Mouse (Mus musculus) lung, adult 18-20 months (tissue): ENCODE measurements around the gene Phactr2.
"Not testable (repeated sequence)": the region's sequence is repeated elsewhere in the genome, so short reads cannot be mapped to it uniquely, and the experiment has no call there.

Source experiments
- DNase-seq, 2 experiments: peaks; one replicate each; pipeline ENCODE4 v3.0.0; 2022; ENCODE audit warnings: mixed read lengths in 2 of 2

Gene Phactr2

DNA sequence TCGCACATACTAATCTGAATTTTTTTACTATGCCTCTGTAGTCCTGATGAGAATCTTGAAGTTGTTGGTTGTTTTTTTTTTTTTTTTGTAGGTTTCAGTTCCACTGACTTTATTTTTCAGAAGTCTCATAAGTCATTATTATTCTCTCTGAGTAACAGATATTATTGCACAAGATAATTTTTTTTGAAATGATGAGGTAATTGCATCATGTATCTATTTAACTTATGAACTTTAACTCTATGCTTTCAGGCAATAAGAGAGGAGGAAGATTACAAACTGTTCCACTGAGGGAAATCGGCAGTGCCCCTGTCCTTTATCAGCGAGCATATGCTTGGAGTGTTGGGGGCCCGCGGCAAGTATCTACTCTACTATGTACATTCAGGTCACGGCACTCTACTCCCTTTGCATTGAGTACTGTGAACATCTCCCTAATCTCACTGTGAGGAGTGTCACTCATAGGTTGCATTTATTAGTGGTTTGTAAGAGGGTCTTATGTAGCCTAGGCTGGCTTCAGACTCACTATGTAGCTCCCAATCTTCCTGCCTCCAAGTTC lies 272.4 kb downstream of the Phactr2 start:
- DNase-seq, result no peak

DNA sequence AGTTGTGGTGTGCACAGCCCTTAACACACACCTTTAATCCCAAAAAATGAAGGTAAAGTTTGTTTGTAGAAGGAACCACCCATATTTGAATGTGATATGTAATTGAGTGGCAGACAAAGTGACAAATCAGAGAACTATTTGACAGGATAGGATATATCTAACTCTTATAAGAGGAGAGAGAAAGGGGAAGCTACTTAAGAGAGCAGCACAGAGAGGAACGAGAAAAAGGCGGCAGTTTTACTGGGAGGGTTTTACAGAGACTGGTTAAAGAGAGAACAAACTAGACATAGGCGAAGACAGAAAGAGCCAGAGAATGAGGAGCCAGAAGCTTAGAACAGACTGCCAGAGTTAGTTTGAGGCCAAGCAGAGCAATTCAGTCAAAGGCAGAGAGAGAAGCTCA lies 273.4 kb downstream of the Phactr2 start:
- no peak for DNase-seq

DNA sequence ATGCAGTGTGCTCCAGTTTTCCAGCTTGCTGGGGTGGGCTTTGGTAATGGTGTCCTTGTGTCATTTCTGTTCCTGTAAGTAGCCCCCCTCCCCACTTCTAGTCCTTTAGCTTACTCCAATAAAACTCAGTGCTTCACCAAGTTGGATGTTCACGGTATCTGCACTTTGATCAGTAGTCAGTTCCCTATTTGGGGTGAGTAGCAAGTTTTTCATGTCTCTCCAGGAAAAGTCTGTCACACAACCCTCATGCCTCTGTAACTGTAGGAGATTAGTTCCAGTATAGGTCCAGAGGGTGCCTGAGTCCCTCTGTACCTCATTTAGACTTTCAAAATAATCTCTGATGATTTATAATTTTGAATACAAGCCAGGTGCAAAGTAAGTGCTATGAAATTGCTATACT lies 275.0 kb downstream of the Phactr2 start:
- DNase-seq, result no peak

DNA sequence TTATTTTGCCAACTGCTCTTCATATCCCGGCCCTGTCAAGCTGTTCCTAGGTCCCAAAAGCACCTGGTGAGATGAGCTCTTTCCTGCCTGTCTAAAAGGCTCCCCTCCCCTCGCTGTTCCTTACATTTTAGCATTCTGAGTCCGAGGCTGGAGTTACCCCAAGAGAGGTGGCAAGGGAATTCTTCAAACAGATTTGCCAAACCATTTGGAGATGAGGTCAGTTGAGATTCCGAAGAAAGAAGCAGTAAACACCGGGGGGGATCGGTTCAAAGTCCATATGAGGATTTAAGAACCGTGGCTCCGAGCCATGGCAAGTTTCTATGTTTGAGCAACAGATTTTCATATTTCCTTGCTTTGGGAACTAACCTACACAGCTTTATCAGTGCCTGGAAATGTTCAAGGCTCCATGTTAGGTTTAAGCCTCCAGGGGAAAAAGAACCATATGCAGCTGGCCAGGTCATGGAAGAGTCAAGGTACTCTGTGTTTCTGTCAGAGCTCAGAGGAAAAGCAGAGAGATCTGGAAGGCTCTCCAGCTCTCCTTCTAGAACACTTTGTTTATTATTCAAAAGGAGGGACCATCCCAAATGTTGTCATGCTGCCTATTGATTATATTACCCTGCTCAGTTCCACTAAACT lies 277.2 kb downstream of the Phactr2 start:
- DNase-seq, result no peak

DNA sequence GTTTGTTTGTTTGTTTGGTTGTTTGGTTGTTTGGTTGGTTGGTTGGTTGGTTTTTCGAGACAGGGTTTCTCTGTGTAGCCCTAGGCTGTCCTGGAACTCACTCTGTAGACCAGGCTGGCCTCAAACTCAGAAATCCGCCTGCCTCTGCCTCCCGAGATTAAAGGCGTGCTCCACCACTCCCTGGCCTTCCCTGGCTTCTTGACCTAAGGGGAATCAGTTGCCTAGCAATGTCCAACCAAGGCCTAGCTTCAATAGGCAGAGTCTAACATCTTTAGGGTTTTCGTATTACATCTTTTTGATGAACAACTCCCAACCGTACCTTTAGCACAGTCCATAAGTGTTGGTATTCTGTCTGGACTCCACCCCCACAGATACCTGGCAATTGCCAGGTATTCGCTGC lies 280.7 kb downstream of the Phactr2 start:
- not testable (repeated sequence) for DNase-seq

DNA sequence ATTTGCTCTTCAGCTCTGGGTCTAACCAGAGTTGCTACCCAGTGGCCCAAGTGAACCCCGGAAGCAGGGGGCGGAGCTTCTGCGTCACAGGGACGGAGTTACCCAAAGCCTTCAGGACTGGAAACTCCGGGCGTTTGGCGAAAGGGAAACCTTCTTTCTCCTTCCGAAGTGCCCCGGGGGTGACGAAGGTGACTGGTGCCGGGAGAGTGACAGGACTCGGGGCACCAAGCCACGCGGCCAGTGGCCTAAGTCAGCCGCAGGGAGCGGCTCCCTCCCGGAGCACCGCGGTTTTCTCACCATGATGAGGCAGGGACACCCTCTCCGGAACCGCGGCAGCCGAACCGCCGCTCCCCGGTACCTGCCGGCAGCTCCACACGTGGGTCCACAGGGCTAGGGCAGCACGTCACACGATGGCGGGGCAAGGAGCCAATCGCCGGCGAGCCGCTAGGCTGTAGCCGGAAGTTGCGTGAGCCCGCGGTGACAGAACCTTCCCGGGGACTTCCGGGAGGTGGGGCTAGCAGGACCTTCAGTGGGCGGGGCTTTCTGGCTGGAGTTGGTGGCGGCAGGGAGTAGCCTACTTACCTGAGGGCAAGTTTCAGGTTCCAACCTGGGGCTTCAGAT lies 281.4 kb downstream of the Phactr2 start, which contains the start of gene Ltv1:
Gene Ltv1, minus strand, starts transcription at position 438 of the 621 bp plus-strand sequence.
- DNase-seq, result peak; percentile 97 to 98

DNA sequence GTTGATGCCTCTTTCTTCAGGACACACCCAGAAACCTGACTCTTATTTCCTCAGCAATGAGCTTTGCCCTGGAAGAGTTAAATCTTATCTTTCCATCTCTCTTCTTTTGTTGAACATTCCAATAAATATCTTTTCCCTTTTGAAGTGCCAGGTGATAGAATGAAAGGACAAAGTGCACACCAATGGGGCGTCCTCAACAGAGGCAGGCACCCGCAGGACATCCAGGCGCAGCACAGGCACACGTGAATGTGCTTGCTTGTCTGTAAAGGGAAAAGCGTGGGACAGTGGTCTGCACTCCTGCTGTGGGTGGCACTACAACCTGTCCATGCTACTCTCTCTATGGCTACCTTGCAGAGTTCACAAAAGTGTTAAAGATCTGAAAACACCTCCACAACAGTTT lies 284.3 kb downstream of the Phactr2 start:
- no peak for DNase-seq

DNA sequence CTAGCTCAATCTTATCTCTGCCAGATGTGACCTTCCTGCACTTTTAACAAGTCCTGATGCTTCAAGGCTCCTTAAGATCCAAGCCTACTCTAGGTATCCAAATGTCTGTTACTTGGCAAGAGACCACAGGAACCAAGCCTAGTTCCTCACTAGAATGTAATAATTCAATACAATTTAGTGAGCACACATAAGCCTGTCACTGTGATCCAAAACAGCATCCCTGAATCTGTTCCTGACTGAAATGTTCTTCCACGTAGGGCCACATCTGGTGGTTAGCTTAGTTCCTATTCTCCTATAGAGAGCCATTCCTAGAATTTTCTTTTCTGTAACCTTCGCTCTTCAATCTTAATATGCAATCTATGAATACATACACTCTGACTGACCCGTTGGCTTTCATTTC lies 287.5 kb downstream of the Phactr2 start:
- DNase-seq, result no peak

DNA sequence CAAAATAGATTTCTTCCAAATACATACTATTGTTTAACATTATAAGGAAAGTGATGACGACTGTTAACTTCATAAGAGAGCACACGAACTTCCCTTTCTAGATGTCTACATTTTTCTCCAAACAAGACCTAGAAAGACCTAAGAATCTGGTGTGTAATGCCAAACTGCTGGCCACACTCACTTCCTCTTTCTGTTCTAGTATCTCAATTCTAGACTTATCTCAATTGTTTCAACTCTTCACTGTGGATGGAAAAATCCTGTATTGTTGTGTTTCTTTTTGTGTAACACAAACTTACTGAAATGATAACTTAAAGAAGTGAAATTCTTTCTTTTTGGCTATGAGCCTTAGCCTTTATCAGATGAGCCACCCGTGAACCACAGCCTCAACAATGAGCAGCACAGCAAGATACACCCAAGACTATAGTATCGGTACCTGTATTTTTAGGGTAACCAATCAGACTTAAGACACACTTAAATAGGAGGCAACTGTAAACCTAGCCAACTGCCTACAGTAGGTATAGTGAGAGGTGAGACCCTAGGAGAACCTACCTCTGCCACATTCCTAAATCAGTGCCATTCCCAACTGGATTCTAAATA lies 289.9 kb downstream of the Phactr2 start:
- DNase-seq, result no peak

DNA sequence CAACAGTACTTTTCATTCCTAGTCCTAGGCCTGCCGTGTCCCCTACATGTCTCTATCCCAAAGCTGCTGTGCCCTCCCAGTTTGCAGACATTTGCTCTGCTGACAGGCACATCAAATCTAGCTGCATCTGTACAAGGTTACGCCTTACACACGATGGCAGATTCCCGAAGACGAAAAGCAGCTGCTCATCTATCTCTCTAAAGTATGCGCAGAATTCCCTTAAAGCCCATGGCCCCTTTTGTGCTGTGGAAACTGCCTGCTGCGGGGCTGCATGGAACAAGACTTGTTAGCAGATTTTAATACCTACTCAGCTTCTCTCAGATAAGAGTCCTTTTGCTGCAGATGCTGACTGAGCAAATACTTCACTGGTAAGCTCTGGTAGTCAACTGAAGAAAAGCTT lies 294.0 kb downstream of the Phactr2 start:
- no peak for DNase-seq

DNA sequence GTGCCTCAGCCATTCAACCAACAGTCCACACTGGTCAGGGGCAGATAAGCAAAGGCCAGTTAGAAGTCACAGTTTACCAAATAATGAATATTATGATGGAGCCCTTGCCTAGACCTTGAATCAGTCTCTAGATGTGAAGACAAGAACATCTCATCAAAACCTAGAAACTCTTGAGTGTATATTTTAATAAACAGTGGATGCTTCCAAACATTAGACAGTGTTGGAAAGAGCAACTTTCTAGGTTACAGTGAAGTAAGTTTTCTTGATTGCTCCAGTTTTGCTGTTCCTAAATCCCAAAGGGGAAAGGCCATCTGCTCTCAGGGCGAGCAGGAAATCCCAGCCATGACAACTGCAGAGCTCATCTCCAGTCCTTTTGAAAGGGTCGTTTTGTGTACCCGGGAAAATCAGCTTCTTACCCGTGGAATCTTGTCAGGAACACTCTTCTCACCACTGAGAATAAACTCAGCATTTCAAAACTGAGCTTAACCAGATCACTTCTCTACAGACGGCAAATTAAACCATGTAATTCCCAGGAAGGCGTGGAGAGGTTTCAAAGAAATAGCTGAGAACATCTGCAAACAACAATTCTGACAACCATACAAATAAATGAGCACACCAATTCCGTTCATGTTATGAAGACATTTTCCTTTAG lies 296.1 kb downstream of the Phactr2 start, which contains the start of gene Zc2hc1b:
Gene Zc2hc1b, minus strand, starts transcription at position 51 of the 652 bp plus-strand sequence.
- DNase-seq, result no peak

DNA sequence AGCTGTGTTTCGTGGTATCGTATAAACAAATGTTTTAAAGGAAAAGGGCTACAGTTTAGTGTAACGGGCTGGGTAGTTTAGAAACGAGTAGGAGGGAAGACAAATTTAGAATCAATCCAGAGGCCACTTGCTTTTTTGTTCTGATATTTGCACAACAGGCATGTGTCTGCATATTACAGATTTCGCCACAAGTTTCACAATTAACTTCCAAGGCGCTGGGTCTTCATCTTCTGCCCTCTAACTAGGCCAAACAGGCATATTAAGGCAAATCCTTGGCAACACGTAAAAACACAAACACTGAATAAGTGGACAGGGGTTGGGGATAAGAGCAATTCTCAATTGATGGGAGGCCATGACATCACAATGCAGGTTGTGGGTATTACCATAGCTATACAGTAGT lies 298.3 kb downstream of the Phactr2 start:
- no peak for DNase-seq

DNA sequence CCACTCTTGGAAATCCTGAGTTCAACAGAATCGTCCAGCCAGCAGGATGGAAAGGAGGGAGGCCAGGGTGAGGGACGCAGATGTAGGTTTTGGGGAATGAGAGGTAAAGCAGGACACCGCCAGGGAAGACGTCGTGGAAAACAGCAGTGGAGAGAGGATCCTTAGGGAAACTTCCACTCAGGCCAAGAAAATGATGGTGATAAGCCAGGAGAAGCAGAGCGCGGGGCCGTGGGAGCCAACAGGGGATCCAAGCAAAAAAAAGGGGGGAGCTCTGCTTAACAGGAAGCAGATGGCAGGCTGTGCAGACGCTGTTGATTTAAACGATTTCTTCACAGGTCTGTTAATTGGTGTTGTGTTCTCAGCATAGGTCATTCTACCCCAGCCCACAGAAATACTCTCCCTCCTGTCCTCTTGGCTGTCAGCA lies 301.4 kb downstream of the Phactr2 start:
- no peak for DNase-seq

DNA sequence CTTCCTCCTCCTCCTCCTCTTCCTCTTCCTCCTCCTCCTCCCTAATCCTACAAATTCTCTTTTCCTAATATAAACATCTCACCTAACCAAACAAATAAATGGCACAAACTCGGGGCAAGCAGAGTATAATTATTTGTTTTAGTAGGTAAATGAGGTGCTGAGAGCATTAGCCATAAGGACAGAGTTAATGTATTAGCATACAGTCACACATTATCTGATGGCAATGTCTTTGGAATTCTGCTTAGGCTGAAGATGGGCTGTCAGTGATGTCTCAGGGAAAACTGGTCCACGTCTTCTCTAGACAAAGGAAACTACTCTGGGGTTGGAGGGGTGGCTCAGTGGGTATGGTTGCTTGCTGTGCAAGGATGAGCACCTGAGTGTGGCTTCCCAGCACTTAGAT lies 302.8 kb downstream of the Phactr2 start:
- DNase-seq, result no peak

DNA sequence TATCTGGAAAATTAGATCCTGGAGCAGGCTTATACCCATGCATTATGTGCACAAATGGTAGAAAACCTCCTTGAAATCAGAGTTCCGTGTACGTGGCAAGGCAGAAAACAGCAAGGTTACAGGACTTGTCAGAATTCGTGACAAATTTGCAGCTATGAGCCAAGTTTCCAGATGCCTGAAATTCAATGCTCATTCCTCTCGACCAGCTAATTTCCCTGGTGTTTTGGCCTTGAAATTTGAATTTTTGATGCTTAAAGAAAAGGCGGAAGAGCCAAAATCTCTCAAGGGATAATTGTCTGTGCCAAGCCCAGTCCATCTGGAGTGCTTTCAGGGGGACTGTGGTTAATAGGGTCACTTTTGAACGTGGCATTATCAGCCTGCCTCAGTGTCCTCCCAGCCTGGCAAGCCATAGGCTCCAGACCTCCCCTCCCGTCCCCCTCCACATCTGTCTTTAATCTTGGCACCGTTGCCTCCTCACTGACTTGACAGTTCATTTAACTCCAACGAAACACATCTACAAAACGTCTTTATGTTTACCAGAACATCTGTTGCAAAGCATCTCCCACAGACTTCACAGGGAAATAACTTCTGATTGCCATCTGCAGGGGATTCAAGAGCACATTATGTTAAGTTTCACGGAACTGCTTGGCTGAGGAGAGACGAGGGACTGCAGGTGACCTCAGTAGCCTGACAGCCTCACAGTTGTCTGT lies 303.3 kb downstream of the Phactr2 start:
- no peak for DNase-seq

DNA sequence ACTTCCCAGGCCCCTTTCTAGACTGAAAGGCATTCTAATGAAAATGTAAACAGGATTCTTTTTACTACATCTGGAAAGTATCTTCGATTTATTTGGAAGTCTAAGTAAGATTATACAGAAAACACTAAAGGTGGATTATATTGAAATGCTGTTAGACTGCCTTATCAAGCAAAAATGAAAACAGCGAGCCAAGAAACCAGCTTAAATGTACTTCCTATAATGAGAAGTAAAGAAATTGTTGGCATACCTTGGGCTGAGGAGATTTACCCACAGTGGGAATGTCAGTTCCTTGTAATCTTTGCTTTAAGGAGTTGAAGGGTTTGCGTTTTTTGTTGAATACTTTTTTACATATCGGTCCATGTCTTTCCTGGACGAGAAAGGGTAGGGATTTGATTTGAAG lies 305.8 kb downstream of the Phactr2 start:
- DNase-seq, result no peak

DNA sequence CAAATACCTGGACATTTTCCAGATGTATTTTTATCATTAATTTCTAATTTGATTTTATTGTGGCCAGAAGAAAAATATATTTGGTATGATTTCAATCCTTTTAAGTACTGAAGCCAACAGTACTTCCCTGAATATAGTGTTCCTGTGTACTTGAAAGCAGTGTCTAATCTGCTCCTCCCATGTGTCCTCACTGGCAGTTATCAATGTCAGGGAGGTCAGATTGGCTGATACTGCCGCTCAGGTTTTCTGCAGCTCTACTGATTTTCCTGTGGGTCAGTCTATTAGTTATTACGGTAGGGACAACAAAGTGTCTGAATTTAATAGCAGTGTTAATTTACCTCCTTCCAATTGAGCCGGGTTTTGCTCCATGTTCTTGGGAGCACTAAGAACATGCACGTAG lies 312.2 kb downstream of the Phactr2 start:
- no peak for DNase-seq

DNA sequence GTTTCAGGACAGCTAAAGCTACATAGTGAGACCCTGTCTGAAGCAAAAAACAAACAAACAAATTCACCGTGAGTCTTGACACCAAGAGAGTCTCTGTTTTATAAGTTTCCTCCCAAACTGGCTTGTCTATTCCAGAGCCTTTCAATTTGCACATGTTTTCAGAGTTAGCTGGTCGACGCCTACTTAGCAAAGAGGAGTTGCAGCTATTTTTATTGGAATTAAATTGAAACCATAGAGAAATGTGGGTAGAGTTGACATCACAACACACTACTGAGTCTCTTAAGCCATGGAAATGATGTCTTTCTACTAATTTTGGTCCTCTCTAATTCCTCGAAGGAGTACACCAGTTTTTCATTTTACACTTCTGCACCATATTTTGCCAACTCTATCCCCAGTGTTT lies 313.3 kb downstream of the Phactr2 start:
- no peak for DNase-seq
